Mouse (Mus musculus) liver, embryonic 16.5 days (tissue): ENCODE results near the gene Myo1h. TPM values are rescaled to one million over a fixed set of nuclear protein-coding genes. Genes with fewer than 3 reads are reported as not detected.

Source experiments
- ATAC-seq: fragments of 200-750 bp; cut with Nextera tagmentation; 2 replicates; pipeline ENCODE4 v1.8.0; 2017; ENCODE audit warnings: low read depth, mild to moderate bottlenecking, moderate number of reproducible peaks, moderate library complexity
- H3K27ac ChIP-seq: fragments of 300-500 bp; sonication (generic); 2 replicates; pipeline ENCODE4 v1.5.1; 2014; ENCODE audit warnings: mild to moderate bottlenecking, low read length
- H3K27me3 ChIP-seq: fragments of 300-500 bp; sonication (generic); 2 replicates; pipeline ENCODE4 v1.6.1; 2014; ENCODE audit warnings: low read depth, low read length, mixed read lengths; ENCODE audit not compliant: control insufficient read depth, insufficient read depth
- H3K36me3 ChIP-seq: fragments of 300-500 bp; sonication (generic); 2 replicates; pipeline ENCODE4 v1.6.1; 2014; ENCODE audit warnings: mild to moderate bottlenecking; ENCODE audit not compliant: control insufficient read depth, insufficient read depth
- H3K4me1 ChIP-seq: fragments of 300-500 bp; sonication (generic); 2 replicates; pipeline ENCODE4 v1.6.1; 2014; ENCODE audit warnings: low read depth, low read length, mixed read lengths; ENCODE audit not compliant: control insufficient read depth
- H3K4me2 ChIP-seq: fragments of 300-500 bp; sonication (generic); 2 replicates; pipeline ENCODE4 v1.6.1; 2014; ENCODE audit warnings: low read depth, low read length, mixed read lengths
- H3K4me3 ChIP-seq: fragments of 300-500 bp; sonication (generic); 2 replicates; pipeline ENCODE4 v1.5.1; 2014; ENCODE audit warnings: low read depth, mild to moderate bottlenecking, low read length
- H3K9ac ChIP-seq: fragments of 300-500 bp; sonication (generic); 2 replicates; pipeline ENCODE4 v1.6.1; 2014; ENCODE audit warnings: low read depth, low read length
- H3K9me3 ChIP-seq: fragments of 300-500 bp; sonication (generic); replicated peaks from 2 replicates; pipeline ENCODE4 v1.6.1; 2016; ENCODE audit warnings: low read length; ENCODE audit not compliant: control insufficient read depth
- WGBS: fragments of 180-500 bp; shearing (Covaris S2); extraction: QIAGEN DNeasy Blood & Tissue Kit; methylation state at CpG from one replicate; pipeline ENCODE4 v1.1.7; 2014; ENCODE audit not compliant: insufficient replicate concordance; 5-methylcytosine and 5-hydroxymethylcytosine counted together
- polyA plus RNA-seq: library from polyadenylated mRNA; unstranded; fragments of >200 nt; fragmentation: Nextera tagmentation; extraction: Ambion mirVana; gene quantifications from 2 replicates; pipeline ENCODE4 v1.2.1, GENCODE M21; 2015

Myo1h gene
- polyA plus RNA-seq, 1 experiment from 2014 or later: 0.98 TPM

GRCm38 (mm10) chr5:114365043-114365752 is 76.2 kb downstream of the Myo1h start:
- WGBS: 78% methylated on average over 23 of the region's 23 CpGs
- no peak overlapping the region for H3K9ac ChIP-seq
- no peaks in the 10 kb centered on the region for H3K27me3 ChIP-seq
- peaks cover 15% of the 10 kb centered on the region for H3K36me3 ChIP-seq
- H3K9me3 ChIP-seq: no peaks in the 10 kb centered on the region
- H3K4me2 ChIP-seq: no peak overlapping the region
- no peak overlapping the region for H3K27ac ChIP-seq
- H3K4me3 ChIP-seq: no peak overlapping the region
- no peaks in the 10 kb centered on the region for H3K4me1 ChIP-seq
- ATAC-seq: no peak

DNA sequence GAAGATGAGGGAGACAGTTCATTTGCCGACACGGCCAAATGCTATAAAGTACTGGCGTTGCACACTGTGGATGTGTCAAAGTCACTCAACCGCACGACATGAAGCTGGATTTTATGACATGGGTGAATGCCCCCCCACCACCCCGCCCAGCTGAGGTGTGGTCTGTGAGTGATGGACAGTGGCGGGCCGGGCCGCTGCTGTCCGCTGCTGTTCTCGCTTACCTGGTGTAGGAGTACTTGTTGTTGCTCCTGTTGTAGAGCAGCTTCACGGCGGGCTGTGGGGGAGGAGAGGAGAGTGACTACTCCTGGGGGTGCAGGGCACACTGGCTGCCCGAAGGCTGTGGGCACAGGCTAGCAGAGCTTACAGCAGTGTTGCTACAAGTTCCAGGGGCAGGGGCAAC is 79.2 kb downstream of the Myo1h start:
- H3K4me1 ChIP-seq: peaks cover 26% of the 10 kb centered on the region
- H3K9me3 ChIP-seq: no peaks in the 10 kb centered on the region
- no peaks in the 10 kb centered on the region for H3K27me3 ChIP-seq
- WGBS: 77% methylated on average over 13 of the region's 14 CpGs
- no peak overlapping the region for H3K9ac ChIP-seq
- H3K36me3 ChIP-seq: peaks cover 12% of the 10 kb centered on the region
- H3K27ac ChIP-seq: no peak overlapping the region
- H3K4me2 ChIP-seq: no peak overlapping the region
- H3K4me3 ChIP-seq: no peak overlapping the region
- ATAC-seq: no peak

- no peak overlapping the region for H3K9ac ChIP-seq
- ATAC-seq: no peak
- no peaks in the 10 kb centered on the region for H3K9me3 ChIP-seq
- WGBS: 77% methylated on average over 16 of the region's 16 CpGs
- peaks cover 18% of the 10 kb centered on the region for H3K36me3 ChIP-seq
- peaks cover 35% of the 10 kb centered on the region for H3K4me1 ChIP-seq
- no peak overlapping the region for H3K27ac ChIP-seq
- H3K4me2 ChIP-seq: no peak overlapping the region
- H3K4me3 ChIP-seq: no peak overlapping the region
- no peaks in the 10 kb centered on the region for H3K27me3 ChIP-seq
These were observed 80.0 kb downstream of the Myo1h start for GRCm38 (mm10) chr5:114368803-114369496.

- 80% methylated on average over 9 of the region's 9 CpGs for WGBS
- H3K9ac ChIP-seq: no peak overlapping the region
- H3K27ac ChIP-seq: no peak overlapping the region
- peaks cover 18% of the 10 kb centered on the region for H3K36me3 ChIP-seq
- H3K27me3 ChIP-seq: no peaks in the 10 kb centered on the region
- H3K9me3 ChIP-seq: no peaks in the 10 kb centered on the region
- no peak overlapping the region for H3K4me2 ChIP-seq
- H3K4me3 ChIP-seq: no peak overlapping the region
- no peak for ATAC-seq
- peaks cover 44% of the 10 kb centered on the region for H3K4me1 ChIP-seq
These were observed 81.0 kb downstream of the Myo1h start for GRCm38 (mm10) chr5:114369921-114370320.

DNA sequence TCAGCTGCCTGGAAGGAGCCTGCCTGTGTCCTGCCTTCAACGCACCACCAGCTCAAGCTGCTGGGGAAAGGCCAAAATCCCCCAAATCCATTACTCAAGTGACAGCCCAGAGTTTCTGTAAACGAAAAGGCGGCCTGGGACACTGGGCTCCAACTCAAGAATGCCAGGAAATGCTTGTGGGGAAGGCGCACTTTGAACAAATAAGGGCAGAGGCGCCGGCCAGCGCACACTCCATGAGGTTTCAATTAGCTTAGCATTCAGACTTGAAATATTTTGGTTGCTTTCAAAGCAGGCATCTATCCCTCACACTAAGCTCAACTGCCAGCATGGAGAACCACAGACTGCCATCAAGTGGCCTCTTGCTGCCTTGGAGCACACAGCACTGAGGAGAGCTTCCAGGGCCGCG is 81.4 kb downstream of the Myo1h start:
- no peak overlapping the region for H3K27ac ChIP-seq
- H3K4me1 ChIP-seq: peaks cover 49% of the 10 kb centered on the region
- WGBS: 59% methylated on average over 9 of the region's 9 CpGs
- H3K27me3 ChIP-seq: no peaks in the 10 kb centered on the region
- no peak for ATAC-seq
- no peak overlapping the region for H3K4me2 ChIP-seq
- no peak overlapping the region for H3K9ac ChIP-seq
- no peaks in the 10 kb centered on the region for H3K9me3 ChIP-seq
- H3K36me3 ChIP-seq: peaks cover 18% of the 10 kb centered on the region
- H3K4me3 ChIP-seq: no peak overlapping the region

- Histone ChIP-seq H3K4me1 (peaks cover 55% of the 10 kb centered on the region), H3K27ac (peak overlapping the region; percentile 28), H3K9ac (no peak overlapping the region), H3K9me3 (no peaks in the 10 kb centered on the region), H3K4me2 (peak overlapping the region; percentile 7; the same call in 1 of the 2 replicates), H3K27me3 (no peaks in the 10 kb centered on the region), H3K36me3 (peaks cover 16% of the 10 kb centered on the region), H3K4me3 (no peak overlapping the region)
- WGBS: 6% methylated on average over 3 of the region's 3 CpGs
- peak; percentile 57 for ATAC-seq
These were observed 82.4 kb downstream of the Myo1h start for GRCm38 (mm10) chr5:114371331-114371730.

- WGBS: 17% methylated on average over 25 of the region's 25 CpGs
- peaks cover 55% of the 10 kb centered on the region for H3K4me1 ChIP-seq
- H3K36me3 ChIP-seq: peaks cover 12% of the 10 kb centered on the region
- H3K4me3 ChIP-seq: no peak overlapping the region
- H3K27ac ChIP-seq: peak overlapping the region; percentile 28
- ATAC-seq: peak; percentile 28; the same call in 1 of the 2 replicates
- no peaks in the 10 kb centered on the region for H3K9me3 ChIP-seq
- H3K4me2 ChIP-seq: peak overlapping the region; percentile 7; the same call in 1 of the 2 replicates
- no peaks in the 10 kb centered on the region for H3K27me3 ChIP-seq
- no peak overlapping the region for H3K9ac ChIP-seq
These were observed 82.9 kb downstream of the Myo1h start for GRCm38 (mm10) chr5:114371731-114372473.

DNA sequence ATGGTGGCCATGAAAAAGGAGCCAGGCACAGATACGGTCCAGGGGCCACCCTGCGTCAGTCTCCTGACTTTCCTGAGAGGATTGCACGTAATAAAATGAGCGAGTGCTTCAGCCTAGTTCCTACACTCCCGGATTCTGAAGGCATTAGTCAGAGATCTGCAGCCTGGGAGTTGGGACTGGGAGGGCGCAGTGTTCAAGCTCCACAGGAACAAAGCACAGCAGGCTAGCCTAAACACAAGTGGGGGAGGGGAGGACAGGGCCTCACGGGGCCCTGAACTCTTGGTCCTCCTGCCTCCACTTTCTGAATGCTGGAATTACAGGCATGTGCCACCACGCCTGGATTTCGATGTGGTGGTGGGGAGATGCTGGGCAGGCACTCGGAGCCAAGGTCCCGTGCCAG is 83.6 kb downstream of the Myo1h start:
- Histone ChIP-seq H3K4me3 (no peak overlapping the region), H3K36me3 (peaks cover 12% of the 10 kb centered on the region), H3K4me2 (no peak overlapping the region), H3K27ac (no peak overlapping the region), H3K4me1 (peaks cover 60% of the 10 kb centered on the region), H3K27me3 (no peaks in the 10 kb centered on the region), H3K9ac (no peak overlapping the region), H3K9me3 (no peaks in the 10 kb centered on the region)
- no peak for ATAC-seq
- WGBS: 62% methylated on average over 11 of the region's 11 CpGs
